Mouse (Mus musculus) heart, embryonic 14.5 days (tissue): ENCODE data around the gene Allc. TPM values are rescaled to one million over a fixed set of nuclear protein-coding genes. Genes with fewer than 3 reads are reported as not detected.
A peak's percentile ranks its signal among the peaks of the same experiment; 100 is the strongest.

Source experiments
- ATAC-seq: fragments of 200-750 bp; cut with Nextera tagmentation; 2 replicates; pipeline ENCODE4 v1.8.0; 2017; ENCODE audit warnings: low read depth, moderate TSS enrichment; ENCODE audit not compliant: insufficient number of reproducible peaks, insufficient read depth, low FRiP score
- H3K27ac ChIP-seq, 2 experiments: fragments of 200-500 bp in 1 of 2; fragments of 300-500 bp in 1 of 2; sonication (generic) in 1 of 2; replicated peaks in 1 of 2; 2 replicates each; pipeline ENCODE4 v1.5.1; 2012 to 2014; ENCODE audit warnings: low read depth in 2 of 2, low read length in 2 of 2, control low read depth in 1 of 2, mild to moderate bottlenecking in 1 of 2, mixed read lengths in 1 of 2; ENCODE audit not compliant: control insufficient read depth in 1 of 2, insufficient read depth in 1 of 2
- H3K27me3 ChIP-seq: fragments of 300-500 bp; sonication (generic); 2 replicates; pipeline ENCODE4 v1.6.1; 2014; ENCODE audit warnings: mild to moderate bottlenecking, low read length, control low read depth; ENCODE audit not compliant: control insufficient read depth, insufficient read depth
- H3K36me3 ChIP-seq: fragments of 300-500 bp; sonication (generic); 2 replicates; pipeline ENCODE4 v1.6.1; 2014; ENCODE audit warnings: mild to moderate bottlenecking, control low read depth, low read length, mixed read lengths; ENCODE audit not compliant: control insufficient read depth, insufficient read depth
- H3K4me1 ChIP-seq, 2 experiments: fragments of 200-500 bp in 1 of 2; fragments of 300-500 bp in 1 of 2; sonication (generic) in 1 of 2; 2 replicates each; pipeline ENCODE4 v1.6.1; 2012 to 2014; ENCODE audit warnings: low read length in 2 of 2, control low read depth in 1 of 2, mixed read lengths in 1 of 2; ENCODE audit not compliant: control insufficient read depth in 2 of 2, insufficient read depth in 2 of 2
- H3K4me2 ChIP-seq: fragments of 300-500 bp; sonication (generic); 2 replicates; pipeline ENCODE4 v1.6.1; 2014; ENCODE audit warnings: mild to moderate bottlenecking, low read length
- H3K4me3 ChIP-seq, 2 experiments: fragments of 200-500 bp in 1 of 2; fragments of 300-500 bp in 1 of 2; sonication (generic) in 1 of 2; 2 replicates each; pipeline ENCODE4 v1.5.1; 2012 to 2014; ENCODE audit warnings: low read length in 2 of 2, mild to moderate bottlenecking in 2 of 2, control low read depth in 1 of 2, low read depth in 1 of 2, moderate library complexity in 1 of 2; ENCODE audit not compliant: control insufficient read depth in 1 of 2, insufficient read depth in 1 of 2
- H3K9ac ChIP-seq: fragments of 300-500 bp; sonication (generic); 2 replicates; pipeline ENCODE4 v1.6.1; 2014; ENCODE audit warnings: mild to moderate bottlenecking, low read length
- H3K9me3 ChIP-seq: fragments of 300-500 bp; sonication (generic); 2 replicates; pipeline ENCODE4 v1.6.1; 2016; ENCODE audit warnings: low read length, control low read depth; ENCODE audit not compliant: control insufficient read depth
- WGBS: fragments of 180-500 bp; shearing (Covaris S2); extraction: QIAGEN DNeasy Blood & Tissue Kit; methylation state at CpG from one replicate; pipeline ENCODE4 v1.1.7; 2014; 5-methylcytosine and 5-hydroxymethylcytosine counted together
- polyA plus RNA-seq: library from polyadenylated mRNA; unstranded; fragments of >200 nt; fragmentation: Nextera tagmentation; extraction: Ambion mirVana; gene quantifications from 2 replicates; pipeline ENCODE4 v1.2.1, GENCODE M21; 2014

The Allc gene
- polyA plus RNA-seq, 1 experiment from 2014 or later = not detected

- ATAC-seq = peak; percentile 64
- Histone ChIP-seq H3K9me3 (no peaks in the 10 kb centered on the region), H3K27me3 (no peaks in the 10 kb centered on the region), H3K4me1 (peaks cover 12 to 26% of the 10 kb centered on the region in 2 experiments), H3K4me2 (peak overlapping the region; percentile 59), H3K36me3 (no peaks in the 10 kb centered on the region), H3K4me3 (peak overlapping the region; percentile 4; a peak in 1 of 4 replicates), H3K9ac (peak overlapping the region; percentile 49), H3K27ac (peak overlapping the region; percentile 17 to 20; a peak in 1 of 4 replicates)
- WGBS = 4% methylated on average over 7 of the region's 7 CpGs
These were observed 39.3 kb upstream of the Allc start for GRCm38 (mm10) chr12:28621451-28622166.

GRCm38 (mm10) chr12:28617297-28617696 lies 35.0 kb upstream of the Allc start:
- no peaks in the 10 kb centered on the region for H3K9me3 ChIP-seq
- no peak overlapping the region for H3K4me2 ChIP-seq
- H3K27ac ChIP-seq = no peak overlapping the region
- ATAC-seq = no peak
- H3K27me3 ChIP-seq = no peaks in the 10 kb centered on the region
- no peak overlapping the region for H3K9ac ChIP-seq
- no peaks in the 10 kb centered on the region for H3K36me3 ChIP-seq
- WGBS = 42% methylated on average over 4 of the region's 4 CpGs
- H3K4me1 ChIP-seq = peaks cover 5 to 14% of the 10 kb centered on the region in 2 experiments
- H3K4me3 ChIP-seq = no peak overlapping the region

- H3K4me3 ChIP-seq = no peak overlapping the region
- H3K9me3 ChIP-seq = no peaks in the 10 kb centered on the region
- no peaks in the 10 kb centered on the region for H3K27me3 ChIP-seq
- ATAC-seq = no peak
- no peak overlapping the region for H3K9ac ChIP-seq
- H3K4me2 ChIP-seq = no peak overlapping the region
- H3K4me1 ChIP-seq = no peaks in the 10 kb centered on the region
- 51% methylated on average over 7 of the region's 7 CpGs for WGBS
- no peak overlapping the region for H3K27ac ChIP-seq
- H3K36me3 ChIP-seq = no peaks in the 10 kb centered on the region
These were observed 32.1 kb upstream of the Allc start for GRCm38 (mm10) chr12:28614401-28614800.

- WGBS = 74% methylated on average over 6 of the region's 6 CpGs
- Histone ChIP-seq H3K4me3 (no peak overlapping the region), H3K36me3 (no peaks in the 10 kb centered on the region), H3K9me3 (no peaks in the 10 kb centered on the region), H3K27ac (no peak overlapping the region), H3K9ac (no peak overlapping the region), H3K4me1 (peaks cover 8 to 9% of the 10 kb centered on the region in 2 experiments), H3K27me3 (no peaks in the 10 kb centered on the region), H3K4me2 (no peak overlapping the region)
- no peak for ATAC-seq
These were observed 30.1 kb upstream of the Allc start for GRCm38 (mm10) chr12:28612391-28612790.

GRCm38 (mm10) chr12:28607546-28608305 lies 25.4 kb upstream of the Allc start:
- H3K9ac ChIP-seq = no peak overlapping the region; the same call in 1 of the 2 replicates
- no peaks in the 10 kb centered on the region for H3K27me3 ChIP-seq
- H3K27ac ChIP-seq = peak overlapping the region in 1 of 2 experiments; percentile 19; a peak in 1 of 4 replicates
- H3K4me1 ChIP-seq = peaks cover 10 to 13% of the 10 kb centered on the region in 2 experiments
- no peaks in the 10 kb centered on the region for H3K36me3 ChIP-seq
- ATAC-seq = peak; percentile 36; the same call in 1 of the 2 replicates
- H3K4me3 ChIP-seq = no peak overlapping the region
- no peaks in the 10 kb centered on the region for H3K9me3 ChIP-seq
- H3K4me2 ChIP-seq = peak overlapping the region; percentile 35
- WGBS = 44% methylated on average over 17 of the region's 17 CpGs

GRCm38 (mm10) chr12:28603494-28603893 lies 21.2 kb upstream of the Allc start:
- H3K4me1 ChIP-seq = peaks cover 13 to 18% of the 10 kb centered on the region in 2 experiments
- H3K9me3 ChIP-seq = no peaks in the 10 kb centered on the region
- no peak overlapping the region for H3K4me2 ChIP-seq
- no peak overlapping the region for H3K4me3 ChIP-seq
- no peaks in the 10 kb centered on the region for H3K36me3 ChIP-seq
- 52% methylated on average over 1 of the region's 1 CpGs for WGBS
- H3K9ac ChIP-seq = no peak overlapping the region
- ATAC-seq = no peak
- no peak overlapping the region for H3K27ac ChIP-seq
- H3K27me3 ChIP-seq = no peaks in the 10 kb centered on the region

GRCm38 (mm10) chr12:28602259-28602658 lies 19.9 kb upstream of the Allc start:
- 21% methylated on average over 4 of the region's 4 CpGs for WGBS
- no peak overlapping the region for H3K27ac ChIP-seq
- ATAC-seq = 0 out of 2 replicates have a peak, but pooled peaks have one; percentile 29

More at GRCm38 (mm10) chr12:28602259-28602658, 19.9 kb upstream of the Allc start:
- Histone ChIP-seq H3K4me2 (no peak overlapping the region), H3K9me3 (no peaks in the 10 kb centered on the region), H3K4me3 (no peak overlapping the region), H3K36me3 (no peaks in the 10 kb centered on the region), H3K9ac (no peak overlapping the region), H3K27me3 (no peaks in the 10 kb centered on the region), H3K4me1 (peaks cover 11 to 17% of the 10 kb centered on the region in 2 experiments; a peak in 3 of 4 replicates)
